8 mouse cellular contexts compared by ENCODE assay signal in genomic region chr14:103098587-103099235, GRCm38 (mm10). TPM values are rescaled to one million over a fixed set of nuclear protein-coding genes. Genes with fewer than 3 reads are reported as not detected.
A peak's percentile ranks its signal among the peaks of the same experiment; 100 is the strongest.
DNase-seq lines count a peak whose midpoint lies in the region; ATAC-seq lines count a peak whose summit lies in the region.

No protein-coding gene starts in this region.

- no peaks in the 10 kb centered on the region for H3K27me3 ChIP-seq in heart, embryonic 15.5 days
- no peaks in the 10 kb centered on the region for H3K27me3 ChIP-seq in neural tube, embryonic 14.5 days (ENCODE audit: control insufficient read depth, insufficient read depth, low read length)

- no peaks in the 10 kb centered on the region; the same call in 1 of the 2 replicates for H3K36me3 ChIP-seq in heart, embryonic 15.5 days
- no peaks in the 10 kb centered on the region for H3K36me3 ChIP-seq in neural tube, embryonic 14.5 days (ENCODE audit: control insufficient read depth, insufficient read depth, low read length)

- H3K4me1 ChIP-seq in heart, embryonic 15.5 days (replicated peaks) = peaks cover 18% of the 10 kb centered on the region
- peaks cover 19% of the 10 kb centered on the region for H3K4me1 ChIP-seq in neural tube, embryonic 14.5 days (ENCODE audit: control insufficient read depth, insufficient read depth, low read length)

- H3K27ac ChIP-seq in heart, embryonic 15.5 days = peak overlapping the region; percentile 99
- H3K27ac ChIP-seq in neural tube, embryonic 14.5 days (ENCODE audit: low read depth, low read length) = peak overlapping the region; percentile 99

- H3K4me3 ChIP-seq in heart, embryonic 15.5 days = peak overlapping the region; percentile 97
- H3K4me3 ChIP-seq in neural tube, embryonic 14.5 days (ENCODE audit: low read depth, low read length) = peak overlapping the region; percentile 94

- H3K4me2 ChIP-seq in heart, embryonic 15.5 days = peak overlapping the region; percentile 69
- H3K4me2 ChIP-seq in neural tube, embryonic 14.5 days (ENCODE audit: low read depth, low read length) = peak overlapping the region; percentile 70

- no peaks in the 10 kb centered on the region for H3K9me3 ChIP-seq in heart, embryonic 15.5 days (replicated peaks)
- H3K9me3 ChIP-seq in neural tube, embryonic 14.5 days (ENCODE audit: control insufficient read depth, low read length) = no peaks in the 10 kb centered on the region

- under 1% methylated on average over 64 of the region's 86 CpGs for WGBS in heart, embryonic 15.5 days
- WGBS in neural tube, embryonic 14.5 days = under 1% methylated on average over 60 of the region's 86 CpGs

- DNase-seq in CD8-positive naive resting alpha-beta T cell, adult 2 months (ENCODE audit: low read depth in 2 of 2, low spot score in 2 of 2) = peak; percentile 63
- peak; percentile 77 for DNase-seq in c-Kit-negative CD71-positive TER-119-positive erythroid progenitor cells, embryonic 14.5 days (ENCODE audit: low read depth, low spot score)
- DNase-seq in fibroblast of lung, adult 2 months (ENCODE audit: low read depth) = peak; percentile 25
- peak; percentile 92 to 96 for DNase-seq in kidney, postnatal 25 days
- DNase-seq in lung, adult 18-20 months = peak; percentile 86 to 91
- DNase-seq in testis, postnatal 10 days (ENCODE audit: low spot score) = peak; percentile 94

- H3K9ac ChIP-seq in heart, embryonic 15.5 days = peak overlapping the region; percentile 100
- peak overlapping the region; percentile 100 for H3K9ac ChIP-seq in neural tube, embryonic 14.5 days (replicated peaks; ENCODE audit: low read depth, low read length)

- peak; percentile 79 for ATAC-seq in heart, embryonic 15.5 days (replicated peaks; ENCODE audit: insufficient number of reproducible peaks, insufficient read depth, low FRiP score, low read depth)
- ATAC-seq in neural tube, embryonic 14.5 days (ENCODE audit: low read depth) = peak; percentile 85

RNA-seq across cellular contexts. Expression of gene Fbxl3, which starts 0.7 kb away (rescaled TPM):
- polyA plus RNA-seq in heart, embryonic 15.5 days (2015; fragmentation: Nextera tagmentation; extraction: Ambion mirVana) = 18.8 and 20.0 TPM in 2 replicates
- 30.6 and 38.7 TPM in 2 replicates for polyA plus RNA-seq in neural tube, embryonic 14.5 days (2014; fragmentation: Nextera tagmentation; extraction: Ambion mirVana)

RNA-seq across cellular contexts. Expression of gene Cln5, which starts 28.7 kb away (rescaled TPM):
- polyA plus RNA-seq in heart, embryonic 15.5 days (2015; fragmentation: Nextera tagmentation; extraction: Ambion mirVana) = 23.6 and 26.1 TPM in 2 replicates
- polyA plus RNA-seq in neural tube, embryonic 14.5 days (2014; fragmentation: Nextera tagmentation; extraction: Ambion mirVana) = 10.6 and 15.0 TPM in 2 replicates

RNA-seq across cellular contexts. Expression of gene Acod1, which starts 51.9 kb away (rescaled TPM):
- 0.06 TPM in 1 of 2 replicates, not detected in the other for polyA plus RNA-seq in heart, embryonic 15.5 days (2015; fragmentation: Nextera tagmentation; extraction: Ambion mirVana)
- polyA plus RNA-seq in neural tube, embryonic 14.5 days (2014; fragmentation: Nextera tagmentation; extraction: Ambion mirVana) = not detected in 2 replicates

Comparison
In these comparisons a context has a peak if more than half of its experiments do, and no peak if none do; other contexts are left out.
1. Peak in every context shown above with its lines: DNase-seq, ATAC-seq, H3K4me3 ChIP-seq and H3K27ac ChIP-seq.
2. DNase-seq: peak in every context shown above with its lines; median percentile 94 in kidney, postnatal 25 days; 94 in testis, postnatal 10 days; 88 in lung, adult 18-20 months; 77 in c-Kit-negative CD71-positive TER-119-positive erythroid progenitor cells, embryonic 14.5 days; 63 in CD8-positive naive resting alpha-beta T cell, adult 2 months; 25 in fibroblast of lung, adult 2 months.